Mouse (Mus musculus): ENCODE data around the gene Fam57b.

Fam57b gene

GRCm38 (mm10) chr7:126870520-126870891 is 73.0 kb downstream of the Fam57b start:
- DNase-seq (ENCODE audit: low spot score), result no peak

GRCm38 (mm10) chr7:126877239-126877638 is 79.8 kb downstream of the Fam57b start:
- DNase-seq (ENCODE audit: low spot score), result no peak
